Mouse (Mus musculus) heart, adult 2 months (tissue): ENCODE results near the gene Marveld3.

Source experiments
- CTCF ChIP-seq: fragments of 200-600 bp; IDR thresholded peaks from 2 replicates; pipeline ENCODE4 v1.8.1; 2022; ENCODE audit warnings: antibody characterized with exemption, mild to moderate bottlenecking, moderate library complexity
- POLR2A ChIP-seq: fragments of 200-500 bp; IDR thresholded peaks from 2 replicates; pipeline ENCODE4 v1.6.1; 2011; ENCODE audit warnings: mild to moderate bottlenecking, low read depth, low read length, control low read depth; ENCODE audit not compliant: insufficient read depth

GRCm38 (mm10) chr8:110004300-110004699 is 42.3 kb upstream of the Marveld3 start:
- TF ChIP-seq CTCF (no peak), POLR2A (no peak)
